Mouse (Mus musculus) lung, postnatal 14 days (tissue): ENCODE measurements around the gene Gm10134.
"Not testable (repeated sequence)": the region's sequence is repeated elsewhere in the genome, so short reads cannot be mapped to it uniquely, and the experiment has no call there.

ENCODE experiments used
- DNase-seq: peaks from one replicate; pipeline ENCODE4 v3.0.0; 2021

Gm10134 gene

DNA sequence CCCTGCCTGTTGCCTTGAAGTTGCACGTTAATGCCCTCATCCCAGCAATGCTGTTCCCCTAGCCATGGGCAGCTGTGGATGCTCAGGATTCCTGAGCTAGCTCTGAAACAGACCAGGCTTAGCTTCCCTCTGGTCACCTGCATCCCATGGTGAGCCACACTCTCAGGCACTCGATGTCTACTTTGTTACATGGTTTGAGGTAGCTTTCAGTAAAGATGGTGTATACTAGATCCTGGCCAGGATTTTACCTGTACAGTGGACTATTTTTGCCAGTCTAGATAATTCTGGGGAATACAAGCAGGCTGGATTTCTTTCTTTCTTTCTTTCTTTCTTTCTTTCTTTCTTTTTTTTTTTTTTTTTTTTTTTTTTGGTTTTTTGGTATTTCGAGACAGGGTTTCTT lies at the start of gene Gm10134:
TSS of gene Gm10134 (plus strand) at position 301 of the 400 bp plus-strand sequence.
- DNase-seq: no peak

DNA sequence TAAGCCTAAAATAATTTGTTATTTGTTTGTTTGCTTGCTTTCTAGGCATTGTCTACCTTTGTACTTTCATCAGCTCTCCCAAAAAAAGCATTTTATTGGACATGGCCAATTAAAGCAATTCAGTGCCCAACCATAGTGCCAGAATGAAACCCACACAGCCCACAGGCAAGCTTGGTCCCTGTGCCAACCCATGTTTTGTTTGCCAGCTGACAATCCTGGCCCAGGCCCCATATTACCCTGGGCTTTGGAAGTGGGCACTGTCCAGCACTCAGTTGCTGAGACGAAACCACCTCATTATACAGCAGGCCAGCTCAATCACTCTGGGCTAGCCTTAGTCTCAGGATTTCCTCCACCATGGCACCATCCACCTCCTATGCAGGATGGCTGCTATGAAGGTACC lies 49.3 kb upstream of the Gm10134 start:
- DNase-seq: no peak

DNA sequence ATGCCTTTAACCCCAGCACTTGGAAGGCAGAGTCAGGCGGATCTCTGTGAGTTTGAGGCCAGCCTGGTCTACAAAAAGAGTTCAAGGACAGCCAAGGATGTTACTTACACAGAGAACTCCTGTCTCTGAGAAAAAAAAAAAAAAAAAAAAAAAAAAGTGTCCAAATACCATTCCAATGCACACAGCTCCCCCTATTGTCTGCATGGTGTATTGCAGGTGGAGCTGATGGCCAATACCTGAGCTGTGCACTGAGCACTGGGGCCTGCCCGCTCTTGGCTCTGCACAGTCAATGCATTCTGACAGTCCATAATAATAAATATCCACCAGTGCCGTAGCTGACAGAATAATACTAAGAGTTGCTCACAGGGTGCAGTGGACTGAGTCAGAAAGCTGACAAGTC lies 42.0 kb upstream of the Gm10134 start:
- peak; percentile 68 for DNase-seq

DNA sequence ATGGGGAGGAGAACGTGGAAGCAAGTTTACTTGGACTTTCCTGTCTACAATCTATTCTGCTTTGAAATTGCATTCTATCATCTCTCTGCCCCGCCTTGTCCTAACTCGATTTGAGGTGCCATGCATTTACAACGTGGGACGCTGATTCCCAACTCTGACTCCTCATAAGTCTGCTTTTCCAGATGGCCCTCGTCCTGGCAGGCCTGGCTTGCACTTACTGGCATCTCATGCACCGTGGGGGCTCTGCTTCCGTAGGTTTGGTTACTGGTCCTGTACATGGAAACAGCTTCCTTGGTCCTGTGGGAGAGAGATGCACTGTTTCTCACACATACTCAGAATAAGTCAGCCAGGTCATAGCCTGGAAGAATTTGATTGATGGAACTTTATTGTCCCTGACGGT lies 41.0 kb upstream of the Gm10134 start:
- no peak for DNase-seq

DNA sequence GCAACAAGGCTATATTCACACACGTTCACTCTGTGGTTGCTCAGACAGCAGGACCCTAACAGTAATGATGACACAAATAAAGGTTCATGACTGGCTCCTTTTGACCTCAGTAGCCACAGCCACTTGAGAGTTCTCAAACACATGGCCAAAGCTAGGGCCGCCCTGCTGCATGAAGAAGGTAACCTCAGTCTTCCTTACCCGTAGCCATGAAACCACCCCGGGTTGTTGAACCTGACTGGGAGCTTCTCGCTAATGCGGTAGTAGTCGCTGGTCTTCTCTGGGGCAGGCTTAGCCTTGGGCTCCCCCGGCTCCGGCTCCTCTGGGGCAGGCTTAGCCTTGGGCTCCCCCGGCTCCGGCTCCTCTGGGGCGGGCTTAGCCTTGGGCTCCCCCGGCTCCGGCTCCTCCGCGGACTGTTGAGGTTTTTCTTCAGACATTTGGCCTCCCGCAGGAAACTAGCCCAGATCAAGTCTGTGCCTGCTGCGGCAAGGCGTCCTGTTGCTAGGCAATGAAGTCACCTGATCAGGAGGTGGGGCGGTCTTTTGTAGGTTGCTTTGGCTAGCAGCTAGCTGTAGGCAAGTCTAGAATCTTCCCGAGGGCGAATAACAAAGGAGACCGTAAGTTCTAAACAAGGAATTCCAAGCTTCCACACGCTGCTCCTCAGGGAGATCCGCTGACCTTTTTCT lies 39.9 kb upstream of the Gm10134 start, which contains the start of gene 1700007K13Rik:
TSS of gene 1700007K13Rik (minus strand) at position 497 of the 683 bp plus-strand sequence.
- DNase-seq: peak; percentile 41

DNA sequence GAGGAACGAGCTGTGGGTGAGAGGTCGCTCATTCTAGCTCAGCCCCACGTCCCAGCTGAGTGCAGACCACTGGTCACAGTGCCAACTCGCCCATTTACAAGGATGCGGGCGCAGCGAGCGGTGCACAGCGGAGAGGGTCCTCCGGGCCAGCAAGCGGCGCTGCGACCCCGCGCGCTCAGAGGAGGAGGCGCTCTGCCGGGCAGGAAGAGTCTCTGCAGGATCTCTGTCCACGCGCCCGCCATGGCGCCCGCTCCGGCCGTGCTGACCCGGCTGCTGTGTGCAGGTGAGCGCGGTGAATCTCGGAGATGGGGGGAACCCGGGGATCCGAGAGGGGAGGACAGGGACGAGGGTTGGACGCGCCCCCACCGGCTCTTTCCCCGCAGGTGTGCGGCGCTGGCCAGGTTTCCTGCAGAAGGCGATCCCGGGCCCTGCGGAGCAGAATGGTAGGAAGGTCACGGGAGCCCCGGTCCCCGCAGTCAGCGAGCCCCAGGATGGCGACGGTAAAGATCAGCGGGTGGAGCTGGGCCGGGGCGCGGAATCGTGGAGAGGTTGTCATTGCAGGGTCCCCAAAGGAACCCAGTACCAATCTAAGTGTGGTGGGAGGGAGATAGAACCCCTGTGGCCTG lies 37.9 kb upstream of the Gm10134 start, which contains the start of gene Mrps2:
TSS of gene Mrps2 (plus strand) at position 207 of the 626 bp plus-strand sequence.
- peak; percentile 83 for DNase-seq

DNA sequence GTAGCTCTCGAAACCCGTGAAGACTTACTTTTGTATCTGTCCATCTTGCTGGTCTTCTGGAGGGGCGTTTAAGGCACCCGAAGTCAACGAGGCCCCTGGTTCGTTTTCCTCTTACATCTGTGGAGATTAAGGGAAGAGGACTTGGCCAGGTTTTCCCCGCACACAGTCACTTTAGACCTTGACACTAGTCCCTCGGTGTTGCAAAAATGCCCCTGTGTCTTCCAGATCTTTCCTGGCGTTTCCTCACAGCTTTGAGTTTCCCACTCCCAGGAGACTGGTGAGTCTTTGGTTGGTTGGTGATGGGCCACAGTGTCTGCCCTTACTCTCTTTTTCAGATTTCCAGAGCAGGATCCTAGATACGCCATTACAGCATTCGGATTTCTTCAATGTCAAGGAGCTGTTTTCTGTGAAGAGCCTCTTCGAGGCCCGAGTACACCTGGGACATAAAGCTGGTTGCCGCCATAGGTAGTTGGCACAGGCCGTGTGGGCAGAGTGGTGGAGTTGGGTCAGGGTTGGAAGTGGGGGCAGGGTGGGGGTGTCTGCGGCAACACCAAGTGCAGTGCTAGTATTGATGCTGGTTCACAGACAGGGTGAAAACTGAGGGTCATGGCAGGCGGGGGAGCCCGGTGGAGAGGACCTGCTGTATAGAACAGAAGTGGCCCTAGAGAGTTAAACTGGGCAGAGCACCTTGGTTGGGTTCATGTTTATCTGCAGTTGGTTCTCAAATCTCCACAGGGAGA lies 37.2 kb upstream of the Gm10134 start:
- no peak for DNase-seq

DNA sequence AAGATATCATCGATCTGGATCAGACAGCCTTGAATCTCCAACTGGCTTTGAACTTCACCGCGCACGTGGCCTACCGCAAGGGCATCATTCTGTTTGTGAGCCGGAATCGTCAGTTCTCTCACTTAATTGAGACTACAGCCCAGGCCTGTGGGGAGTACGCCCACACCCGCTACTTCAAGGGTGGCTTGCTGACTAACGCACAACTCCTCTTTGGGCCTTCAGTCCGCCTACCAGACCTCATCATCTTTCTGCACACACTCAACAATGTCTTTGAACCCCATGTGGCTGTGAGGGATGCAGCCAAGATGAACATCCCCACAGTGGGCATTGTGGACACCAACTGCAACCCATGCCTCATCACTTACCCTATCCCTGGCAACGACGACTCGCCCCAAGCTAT lies 36.4 kb upstream of the Gm10134 start:
- no peak for DNase-seq

DNA sequence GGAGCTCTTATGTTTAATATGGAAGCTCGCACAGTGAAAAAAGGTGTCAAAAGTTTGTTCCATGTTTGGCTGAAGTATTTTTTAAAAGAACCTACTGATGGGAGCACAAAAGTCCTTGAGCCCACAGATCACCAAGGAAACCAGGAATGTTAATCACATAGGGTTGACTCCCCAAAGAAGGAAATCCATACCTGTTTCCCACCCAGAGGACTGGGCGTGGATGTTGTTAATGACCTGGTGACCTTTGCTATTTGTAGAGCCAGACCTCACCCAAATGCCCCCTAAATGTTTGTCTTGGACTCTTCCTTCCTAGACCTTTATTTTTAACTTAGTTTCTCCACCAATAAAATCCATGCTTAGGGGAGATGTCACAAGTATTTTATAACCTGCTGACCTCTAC lies 35.3 kb upstream of the Gm10134 start:
- DNase-seq: no peak

DNA sequence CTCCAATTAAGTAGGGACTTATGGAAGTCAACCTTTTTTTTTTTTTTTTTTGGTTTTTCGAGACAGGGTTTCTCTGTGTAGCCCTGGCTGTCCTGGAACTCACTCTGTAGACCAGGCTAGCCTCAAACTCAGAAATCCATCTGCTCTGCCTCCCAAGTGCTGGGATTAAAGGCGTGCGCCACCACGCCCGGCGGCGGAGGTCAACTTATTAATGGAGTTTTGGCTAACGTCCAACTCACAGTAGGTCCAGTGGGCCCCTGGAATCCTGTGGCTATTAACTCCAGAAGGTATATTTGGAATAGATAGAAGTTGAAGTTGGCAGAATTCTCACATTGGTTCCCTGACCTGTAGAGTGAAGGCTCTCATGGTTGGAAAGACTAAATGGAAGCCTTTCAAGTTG lies 33.9 kb upstream of the Gm10134 start:
- not testable (repeated sequence) for DNase-seq

DNA sequence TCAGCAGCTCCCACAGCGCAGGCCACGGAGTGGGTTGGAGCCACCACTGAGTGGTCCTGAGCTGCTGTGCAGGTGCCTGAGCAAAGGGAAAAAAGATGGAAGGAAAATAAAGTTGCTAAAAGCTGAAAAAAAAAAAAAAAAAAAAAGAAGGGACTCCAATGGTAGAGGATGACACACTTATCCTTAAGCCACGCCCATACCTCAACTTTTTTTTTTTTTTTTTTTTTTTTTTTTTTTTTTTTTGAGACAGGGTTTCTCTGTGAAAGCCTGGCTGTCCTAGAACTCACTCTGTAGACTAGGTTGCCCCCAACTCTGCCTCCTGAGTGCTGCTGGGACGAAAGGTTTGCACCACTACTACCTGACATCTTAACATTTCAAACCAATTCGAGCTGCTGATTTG lies 27.9 kb upstream of the Gm10134 start:
- not testable (repeated sequence) for DNase-seq

DNA sequence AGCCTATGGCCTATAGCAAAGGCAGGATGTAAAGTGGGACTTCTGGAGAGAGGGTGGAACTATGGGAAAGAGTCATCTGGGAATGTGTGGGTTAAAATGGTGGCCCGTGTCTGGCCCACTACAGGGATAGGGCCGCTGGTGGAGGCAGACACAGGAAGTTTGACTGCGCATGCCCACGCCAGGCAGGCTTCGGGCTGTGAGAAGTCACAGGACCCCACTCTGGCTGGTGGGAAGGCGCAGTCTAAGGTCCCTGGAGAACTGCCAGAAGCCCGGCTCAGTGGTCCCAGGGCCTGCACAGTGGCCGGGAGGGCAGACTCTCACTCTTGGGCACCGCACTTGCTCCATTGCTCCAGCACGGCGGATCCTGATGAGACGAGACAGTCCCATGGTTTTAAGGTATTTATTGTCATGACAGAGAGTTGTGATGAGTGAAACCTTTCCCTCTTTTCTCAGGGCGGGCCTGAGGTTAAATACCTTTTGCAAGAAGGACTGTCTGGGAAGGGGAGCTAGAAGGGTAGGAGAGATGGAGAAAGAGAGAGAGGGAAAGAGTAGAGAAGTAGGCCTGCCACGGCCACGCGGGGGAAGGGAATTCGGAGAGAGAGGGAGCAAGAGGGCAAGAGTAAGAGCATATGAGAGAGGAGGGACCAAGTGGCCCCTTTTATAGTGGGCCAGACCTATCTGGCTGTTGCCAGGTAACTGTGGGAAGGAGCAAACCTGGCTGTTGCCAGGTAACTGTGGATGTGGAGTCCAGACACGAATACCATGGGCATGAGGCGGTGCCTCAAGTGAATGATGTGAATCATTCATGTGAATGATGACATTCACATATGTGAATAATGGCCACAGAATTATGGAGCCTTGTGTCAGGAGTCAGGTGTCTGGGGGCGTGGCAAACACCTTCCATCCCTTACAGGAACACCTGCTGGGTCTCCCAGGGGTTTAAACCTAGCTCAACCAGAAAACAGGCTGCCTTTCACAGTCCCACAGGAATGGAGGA lies 26.4 kb upstream of the Gm10134 start:
- DNase-seq: no peak

DNA sequence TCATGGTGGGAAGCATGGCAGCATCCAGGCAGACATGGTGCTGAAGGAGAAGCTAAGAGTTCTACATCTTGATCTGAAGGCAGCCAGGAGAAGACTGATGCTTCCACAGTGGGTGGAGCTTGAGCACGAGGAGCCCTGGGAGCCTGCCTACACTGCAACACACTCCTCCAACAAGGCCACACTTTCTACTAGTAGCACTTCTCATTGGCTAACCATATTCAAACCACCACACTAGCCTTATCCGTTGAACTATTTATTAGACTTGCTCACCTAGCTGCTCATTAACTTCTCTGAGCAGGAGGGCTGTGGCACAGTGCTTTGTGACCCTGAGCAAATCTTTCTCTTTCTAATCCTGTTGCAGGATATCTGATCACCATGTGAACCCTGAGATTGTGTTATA lies 22.0 kb upstream of the Gm10134 start:
- no peak for DNase-seq

DNA sequence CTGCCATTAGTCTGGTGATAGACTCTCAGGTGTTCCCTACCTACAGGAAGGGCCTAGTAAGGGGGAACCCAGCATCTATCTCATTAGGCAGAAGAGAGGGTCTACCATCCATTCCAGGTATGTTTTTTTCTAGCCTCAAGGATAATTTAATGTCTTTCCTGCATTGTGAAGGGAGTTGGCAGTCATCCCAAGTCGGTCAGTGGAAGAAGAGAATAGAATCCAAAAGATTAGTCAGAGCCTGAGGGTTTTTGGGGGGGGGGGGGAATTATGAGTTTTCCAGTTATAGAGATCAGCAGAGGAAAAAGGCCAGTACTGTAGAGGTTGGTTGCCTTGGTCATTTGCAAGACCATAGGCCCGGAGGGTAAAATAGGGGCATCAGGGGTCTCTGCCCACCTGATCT lies 11.4 kb upstream of the Gm10134 start:
- DNase-seq: no peak

DNA sequence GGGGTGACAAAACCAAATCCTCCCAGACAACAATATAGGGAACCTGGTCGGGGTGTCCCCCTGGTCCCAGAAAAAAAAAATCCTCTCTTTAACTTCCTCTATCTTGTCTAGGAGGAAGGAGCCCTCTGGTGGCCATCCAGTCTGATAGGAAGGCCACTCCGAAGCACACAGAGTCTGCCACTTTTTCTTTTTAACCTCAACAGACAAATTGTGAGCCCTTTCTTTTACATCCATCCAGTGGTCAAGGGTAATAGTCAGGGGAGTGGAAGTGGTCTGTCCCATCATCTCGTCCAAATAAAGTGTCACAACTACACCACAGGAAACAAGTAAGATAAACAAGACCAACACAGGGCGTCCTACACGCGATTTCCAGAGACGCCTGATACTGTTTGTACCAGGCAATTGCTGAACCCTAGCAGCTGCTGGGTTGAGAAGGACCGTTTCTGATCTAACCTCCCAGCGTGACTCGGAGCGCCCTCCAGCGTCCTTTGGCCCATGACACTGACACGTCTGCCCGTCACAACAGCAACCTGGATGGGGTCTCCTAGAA lies 10.6 kb upstream of the Gm10134 start:
- DNase-seq: peak; percentile 34

DNA sequence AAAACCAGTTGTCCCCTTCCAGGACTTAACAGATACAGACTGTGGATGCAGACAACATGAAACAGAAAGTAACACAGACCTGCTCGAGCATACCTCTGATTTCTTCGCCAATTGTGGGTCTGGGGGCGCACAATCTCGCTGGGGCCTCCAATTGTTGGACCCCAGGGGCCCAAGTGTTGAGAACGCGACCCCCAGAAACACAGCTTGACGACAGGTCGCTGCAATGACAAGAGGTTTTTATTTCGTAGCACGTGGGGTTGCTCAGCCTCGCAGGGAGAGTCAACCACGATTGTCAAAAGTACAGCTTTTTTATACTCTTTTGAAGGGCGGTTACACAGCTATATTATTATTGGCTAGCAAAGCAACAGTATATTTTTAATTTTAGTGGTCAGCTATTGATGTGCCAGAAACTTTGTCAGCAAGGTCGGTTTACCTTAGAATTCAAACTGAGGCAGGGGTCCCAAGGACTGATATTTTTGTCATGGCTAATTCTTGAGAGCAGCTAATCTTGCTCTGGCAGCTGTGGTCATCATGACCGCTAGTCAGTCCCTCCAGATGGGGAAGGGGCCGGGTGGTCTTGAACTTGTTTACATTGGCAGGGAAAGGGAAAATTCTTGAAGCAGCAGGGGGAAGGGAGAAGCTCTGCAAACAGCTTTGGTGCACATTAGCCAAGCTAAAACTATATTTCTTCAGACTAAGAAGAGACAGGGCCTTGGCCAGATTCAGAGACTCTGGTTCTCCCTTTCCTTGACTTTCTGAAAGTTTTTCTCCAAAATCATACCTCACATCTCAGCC lies 9.9 kb upstream of the Gm10134 start:
- no peak for DNase-seq

DNA sequence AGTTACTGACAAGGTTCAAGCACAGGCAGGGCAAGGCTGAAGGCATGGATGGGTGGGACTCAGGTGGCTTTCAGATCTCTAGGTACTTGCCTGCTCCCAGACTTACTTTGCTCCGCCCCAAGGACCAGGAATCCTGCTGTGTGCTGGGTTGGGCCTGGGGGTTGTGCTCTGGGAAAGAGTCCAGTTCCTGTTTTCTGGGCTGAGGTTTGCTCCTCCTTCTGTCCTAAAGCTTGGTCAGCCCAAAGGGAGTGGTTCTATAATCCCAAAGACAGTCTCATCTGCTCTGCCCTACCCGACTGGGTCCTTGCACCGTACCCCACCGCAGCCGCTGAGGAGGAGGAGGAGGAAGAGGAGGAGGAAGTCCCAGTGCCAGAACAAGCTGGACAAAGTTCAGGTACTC lies 9.2 kb upstream of the Gm10134 start, which contains the start of gene Gbgt1:
TSS of gene Gbgt1 (plus strand) at position 221 of the 400 bp plus-strand sequence.
- no peak for DNase-seq

DNA sequence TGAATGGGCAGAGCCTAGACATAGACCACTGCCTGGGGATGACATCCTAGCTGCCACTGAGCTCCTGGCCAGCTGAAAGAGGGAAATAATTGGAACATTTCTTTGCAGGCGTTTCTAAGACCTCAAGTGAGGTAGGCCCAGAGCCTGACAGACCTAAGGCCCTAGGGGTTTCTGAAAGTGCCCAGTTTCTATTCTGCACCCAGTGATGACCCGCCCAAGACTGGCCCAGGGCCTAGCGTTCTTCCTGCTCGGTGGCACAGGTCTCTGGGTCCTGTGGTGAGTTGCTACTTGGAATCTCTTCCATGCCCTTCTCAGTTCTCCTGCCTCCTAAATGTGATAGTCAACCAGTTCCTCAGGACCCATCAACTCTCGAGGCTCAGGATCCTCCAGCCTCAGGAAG lies 8.3 kb upstream of the Gm10134 start:
- DNase-seq: no peak

DNA sequence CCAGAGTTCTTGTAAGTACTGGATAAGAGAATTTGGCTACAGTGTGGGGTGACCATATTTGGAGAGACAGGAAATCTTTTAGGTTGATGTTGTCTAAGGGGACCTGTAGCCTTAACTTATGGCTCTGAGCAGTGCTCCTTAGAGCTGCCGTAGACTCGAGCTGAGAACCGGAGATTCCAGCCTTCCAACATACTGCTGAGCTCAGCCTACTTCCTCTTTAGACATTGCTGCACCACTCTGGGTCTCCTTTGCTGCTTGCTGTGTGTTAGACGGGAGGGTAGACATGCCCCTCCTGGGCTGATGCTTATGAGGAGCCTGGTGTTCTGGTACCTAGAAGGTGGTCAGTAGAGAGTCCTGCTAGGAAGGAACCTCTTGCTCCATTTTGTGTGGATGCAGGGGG lies 7.5 kb upstream of the Gm10134 start:
- no peak for DNase-seq

DNA sequence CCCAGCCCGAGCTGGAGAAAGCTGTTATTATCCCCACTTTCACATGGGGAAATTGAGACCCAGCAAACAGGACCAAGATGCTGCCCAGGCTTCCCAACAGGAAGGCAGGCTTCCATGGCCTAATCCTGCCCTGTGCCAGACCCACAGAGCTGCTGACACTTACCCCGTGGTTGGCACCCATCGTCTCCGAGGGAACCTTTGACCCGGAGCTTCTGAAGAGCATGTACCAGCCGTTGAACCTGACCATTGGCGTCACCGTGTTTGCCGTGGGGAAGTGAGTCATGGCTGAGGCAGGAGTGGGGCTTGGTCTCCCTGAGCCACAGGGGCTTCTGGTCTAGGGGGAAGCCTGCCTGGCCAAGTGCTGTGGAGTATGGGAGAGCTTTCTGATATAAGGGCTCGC lies 2.9 kb upstream of the Gm10134 start:
- no peak for DNase-seq

DNA sequence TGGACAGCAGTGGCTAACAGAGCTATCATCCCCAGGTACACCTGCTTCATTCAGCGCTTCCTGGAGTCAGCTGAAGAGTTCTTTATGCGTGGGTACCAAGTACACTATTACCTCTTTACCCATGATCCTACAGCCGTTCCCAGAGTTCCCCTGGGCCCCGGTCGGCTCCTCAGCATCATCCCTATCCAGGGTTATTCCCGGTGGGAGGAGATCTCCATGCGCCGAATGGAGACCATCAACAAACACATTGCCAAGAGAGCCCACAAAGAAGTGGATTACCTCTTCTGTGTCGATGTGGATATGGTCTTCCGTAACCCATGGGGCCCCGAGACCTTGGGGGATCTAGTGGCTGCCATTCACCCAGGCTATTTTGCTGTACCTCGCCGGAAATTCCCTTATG lies 1.2 kb upstream of the Gm10134 start:
- DNase-seq: no peak
